Mouse (Mus musculus) limb, embryonic 10.5 days (tissue): ENCODE measurements at regions not wholly inside any gene's neighbourhood (a gene's known extent, or its start where the extent isn't known, plus 50 kb on each side); places are given as distances from the start of the nearest gene placed in this dataset.

ENCODE experiments used
- DNase-seq: peaks from one replicate; pipeline ENCODE4 v3.0.0-alpha.2; 2017; ENCODE audit warnings: low spot score
- H3K27ac ChIP-seq: fragments of 300-500 bp; sonication (generic); 2 replicates; pipeline ENCODE4 v1.5.1; 2016; ENCODE audit warnings: mild to moderate bottlenecking
- H3K27me3 ChIP-seq: fragments of 300-500 bp; sonication (generic); 2 replicates; pipeline ENCODE4 v1.6.1; 2016; ENCODE audit warnings: low read depth, mild to moderate bottlenecking; ENCODE audit not compliant: poor library complexity, severe bottlenecking
- H3K36me3 ChIP-seq: fragments of 300-500 bp; sonication (generic); 2 replicates; pipeline ENCODE4 v1.6.1; 2016; ENCODE audit warnings: mild to moderate bottlenecking, moderate library complexity
- H3K4me1 ChIP-seq: fragments of 300-500 bp; sonication (generic); 2 replicates; pipeline ENCODE4 v1.6.1; 2016
- H3K4me3 ChIP-seq: fragments of 300-500 bp; sonication (generic); 2 replicates; pipeline ENCODE4 v1.5.1; 2016; ENCODE audit warnings: mild to moderate bottlenecking, moderate library complexity
- H3K9me3 ChIP-seq: fragments of 300-500 bp; sonication (generic); replicated peaks from 2 replicates; pipeline ENCODE4 v1.6.1; 2016; ENCODE audit warnings: mild to moderate bottlenecking
- WGBS: fragments of 180-500 bp; shearing (Covaris S2); methylation state at CpG from one replicate; pipeline ENCODE4 v1.1.7; 2016; 5-methylcytosine and 5-hydroxymethylcytosine counted together

DNA sequence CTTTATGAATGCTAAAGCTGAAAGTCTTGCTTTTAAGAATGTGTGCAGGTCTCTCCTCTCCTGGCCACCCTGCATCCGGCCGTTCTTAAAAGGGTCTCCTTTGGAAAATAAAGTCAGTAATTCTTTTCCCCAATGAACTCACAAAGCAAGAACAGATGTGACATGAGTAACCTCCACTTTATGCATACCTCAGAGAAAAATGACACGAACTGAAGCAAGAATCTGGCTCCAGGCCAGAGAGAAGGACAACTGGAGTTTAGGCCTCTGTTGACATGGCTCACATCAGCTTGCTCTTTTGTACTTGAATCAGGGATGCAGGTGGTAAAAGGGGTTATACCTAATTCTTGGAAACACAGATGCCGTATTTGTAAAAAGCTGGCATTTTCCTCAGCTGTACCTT is 368.0 kb upstream of the Pappa start:
- Histone ChIP-seq H3K27ac (no peak overlapping the region), H3K4me3 (no peak overlapping the region), H3K9me3 (no peaks in the 10 kb centered on the region), H3K27me3 (no peaks in the 10 kb centered on the region), H3K36me3 (no peaks in the 10 kb centered on the region), H3K4me1 (no peaks in the 10 kb centered on the region)
- 66% methylated on average over 4 of the region's 4 CpGs for WGBS
- DNase-seq, result no peak

DNA sequence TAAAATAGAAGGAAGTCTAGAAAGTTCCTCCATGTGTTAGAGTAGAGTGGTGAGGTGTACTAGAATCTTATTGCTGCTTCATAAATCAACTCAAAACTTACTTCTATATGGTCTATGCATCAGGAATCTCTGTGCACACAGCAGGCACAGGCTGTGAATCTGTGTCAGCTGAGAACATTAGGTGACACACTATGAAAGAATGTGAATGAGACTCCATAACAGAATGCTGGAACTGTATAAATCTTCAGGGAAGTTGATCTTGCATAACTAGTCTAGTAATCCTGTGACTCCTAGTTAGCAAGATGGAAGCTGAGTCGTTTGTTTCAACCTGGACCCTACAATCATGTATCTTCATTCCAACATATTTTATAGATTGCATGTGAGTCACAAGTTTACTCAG is 355.4 kb upstream of the Pappa start:
- no peak overlapping the region for H3K27ac ChIP-seq
- H3K4me1 ChIP-seq, result no peaks in the 10 kb centered on the region
- no peak overlapping the region for H3K4me3 ChIP-seq
- no peaks in the 10 kb centered on the region for H3K9me3 ChIP-seq
- 81% methylated on average over 1 of the region's 1 CpGs for WGBS
- DNase-seq, result no peak
- no peaks in the 10 kb centered on the region for H3K27me3 ChIP-seq
- no peaks in the 10 kb centered on the region for H3K36me3 ChIP-seq

- no peak overlapping the region for H3K27ac ChIP-seq
- no peaks in the 10 kb centered on the region for H3K9me3 ChIP-seq
- H3K4me1 ChIP-seq, result peaks cover 8% of the 10 kb centered on the region
- H3K4me3 ChIP-seq, result no peak overlapping the region
- no peaks in the 10 kb centered on the region for H3K27me3 ChIP-seq
- no peak for DNase-seq
- H3K36me3 ChIP-seq, result no peaks in the 10 kb centered on the region
- WGBS, result 89% methylated on average over 7 of the region's 7 CpGs
Measured at GRCm38 (mm10) chr4:64803886-64804285, 320.1 kb upstream of the Pappa start.

GRCm38 (mm10) chr4:64804996-64805395 is 319.0 kb upstream of the Pappa start:
- DNase-seq, result no peak
- no peak overlapping the region for H3K27ac ChIP-seq
- H3K36me3 ChIP-seq, result no peaks in the 10 kb centered on the region
- H3K4me3 ChIP-seq, result no peak overlapping the region
- 88% methylated on average over 2 of the region's 2 CpGs for WGBS
- peaks cover 8% of the 10 kb centered on the region for H3K4me1 ChIP-seq
- no peaks in the 10 kb centered on the region for H3K9me3 ChIP-seq
- H3K27me3 ChIP-seq, result no peaks in the 10 kb centered on the region

GRCm38 (mm10) chr4:64807148-64807547 is 316.8 kb upstream of the Pappa start:
- Histone ChIP-seq H3K9me3 (no peaks in the 10 kb centered on the region), H3K4me1 (peaks cover 8% of the 10 kb centered on the region), H3K27ac (0 out of 2 replicates have a peak overlapping the region, but pooled peaks have one; percentile 9), H3K27me3 (no peaks in the 10 kb centered on the region), H3K4me3 (no peak overlapping the region), H3K36me3 (no peaks in the 10 kb centered on the region)
- peak; percentile 32 for DNase-seq
- 88% methylated on average over 1 of the region's 1 CpGs for WGBS

- DNase-seq, result no peak
- Histone ChIP-seq H3K9me3 (no peaks in the 10 kb centered on the region), H3K27ac (no peak overlapping the region)
Measured at GRCm38 (mm10) chr4:64811974-64812373, 312.0 kb upstream of the Pappa start.

DNA sequence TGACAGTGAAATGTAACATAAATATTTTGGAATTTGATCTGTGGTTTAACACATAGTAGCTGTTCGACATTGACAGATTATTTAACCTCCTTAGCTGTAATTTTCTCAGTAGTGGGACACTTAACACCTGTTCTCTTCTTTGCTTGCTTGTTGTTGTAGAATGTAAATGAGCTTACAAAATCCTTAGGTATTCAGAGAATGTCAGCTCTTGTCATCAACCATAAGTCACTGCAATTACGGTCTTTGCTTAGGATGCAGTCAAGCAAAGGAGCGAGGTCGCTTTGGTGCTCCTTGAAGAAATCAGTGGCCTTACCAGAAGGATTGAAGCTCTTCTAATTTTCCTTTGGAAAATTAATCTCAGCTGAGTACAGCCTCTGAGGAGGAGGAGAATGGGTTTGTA is 311.2 kb upstream of the Pappa start:
- Histone ChIP-seq H3K4me1 (no peaks in the 10 kb centered on the region), H3K4me3 (no peak overlapping the region), H3K36me3 (no peaks in the 10 kb centered on the region), H3K27me3 (no peaks in the 10 kb centered on the region), H3K9me3 (no peaks in the 10 kb centered on the region), H3K27ac (no peak overlapping the region)
- DNase-seq, result no peak
- 59% methylated on average over 4 of the region's 4 CpGs for WGBS

More at GRCm38 (mm10) chr4:64811974-64812373, 312.0 kb upstream of the Pappa start:
- Histone ChIP-seq H3K36me3 (no peaks in the 10 kb centered on the region), H3K4me1 (peaks cover 6% of the 10 kb centered on the region), H3K4me3 (no peak overlapping the region), H3K27me3 (no peaks in the 10 kb centered on the region)

GRCm38 (mm10) chr4:64832882-64833281 is 291.1 kb upstream of the Pappa start:
- 55% methylated on average over 2 of the region's 2 CpGs for WGBS
- DNase-seq, result no peak

GRCm38 (mm10) chr4:64874521-64874920 is 249.5 kb upstream of the Pappa start:
- no peaks in the 10 kb centered on the region for H3K27me3 ChIP-seq
- H3K9me3 ChIP-seq, result no peaks in the 10 kb centered on the region
- H3K27ac ChIP-seq, result no peak overlapping the region
- H3K4me1 ChIP-seq, result no peaks in the 10 kb centered on the region
- no peak overlapping the region for H3K4me3 ChIP-seq
- DNase-seq, result no peak
- WGBS, result 81% methylated on average over 2 of the region's 2 CpGs
- no peaks in the 10 kb centered on the region for H3K36me3 ChIP-seq

More at GRCm38 (mm10) chr4:64832882-64833281, 291.1 kb upstream of the Pappa start:
- no peak overlapping the region for H3K4me3 ChIP-seq
- H3K9me3 ChIP-seq, result no peaks in the 10 kb centered on the region
- no peaks in the 10 kb centered on the region for H3K36me3 ChIP-seq
- H3K4me1 ChIP-seq, result no peaks in the 10 kb centered on the region
- no peaks in the 10 kb centered on the region for H3K27me3 ChIP-seq
- no peak overlapping the region for H3K27ac ChIP-seq

- Histone ChIP-seq H3K36me3 (no peaks in the 10 kb centered on the region), H3K4me1 (no peaks in the 10 kb centered on the region), H3K9me3 (no peaks in the 10 kb centered on the region), H3K27ac (no peak overlapping the region), H3K27me3 (no peaks in the 10 kb centered on the region), H3K4me3 (no peak overlapping the region)
- DNase-seq, result no peak
- WGBS, result 96% methylated on average over 1 of the region's 1 CpGs
Measured at GRCm38 (mm10) chr4:64876924-64877323, 247.1 kb upstream of the Pappa start.

GRCm38 (mm10) chr4:64897935-64898334 is 226.0 kb upstream of the Pappa start:
- Histone ChIP-seq H3K4me1 (no peaks in the 10 kb centered on the region), H3K27ac (no peak overlapping the region), H3K27me3 (no peaks in the 10 kb centered on the region), H3K9me3 (no peaks in the 10 kb centered on the region), H3K4me3 (no peak overlapping the region), H3K36me3 (no peaks in the 10 kb centered on the region)
- no peak for DNase-seq
- WGBS, result 94% methylated on average over 3 of the region's 3 CpGs

- Histone ChIP-seq H3K9me3 (no peaks in the 10 kb centered on the region), H3K4me1 (no peaks in the 10 kb centered on the region), H3K27ac (no peak overlapping the region), H3K27me3 (no peaks in the 10 kb centered on the region), H3K4me3 (no peak overlapping the region), H3K36me3 (no peaks in the 10 kb centered on the region)
- DNase-seq, result no peak
- WGBS, result 81% methylated on average over 5 of the region's 5 CpGs
Measured at GRCm38 (mm10) chr4:64901091-64901845, 222.7 kb upstream of the Pappa start.

DNA sequence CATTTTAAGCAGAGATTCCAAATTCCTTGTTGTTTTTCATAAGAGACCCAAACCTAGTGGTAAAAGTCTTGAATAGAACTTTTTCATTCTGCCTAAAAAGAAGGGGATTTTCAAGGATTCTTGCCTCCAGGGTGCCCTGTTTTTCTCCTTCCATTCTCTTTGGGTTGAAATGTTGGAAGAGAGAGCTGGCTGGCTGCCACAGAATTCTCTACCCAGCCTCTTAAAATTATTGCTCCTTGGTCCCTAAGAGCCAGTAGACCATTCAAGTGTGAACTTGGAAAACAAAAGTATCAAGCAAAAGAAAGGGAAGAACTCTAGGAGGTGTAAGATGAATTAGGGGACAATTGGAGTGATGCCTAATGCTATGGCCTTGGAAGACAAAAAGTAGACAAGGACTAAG is 200.2 kb upstream of the Pappa start:
- H3K27ac ChIP-seq, result no peak overlapping the region
- H3K36me3 ChIP-seq, result no peaks in the 10 kb centered on the region
- H3K4me1 ChIP-seq, result peaks cover 3% of the 10 kb centered on the region; the same call in 1 of the 2 replicates
- DNase-seq, result no peak
- H3K27me3 ChIP-seq, result no peaks in the 10 kb centered on the region
- H3K9me3 ChIP-seq, result no peaks in the 10 kb centered on the region
- H3K4me3 ChIP-seq, result no peak overlapping the region

GRCm38 (mm10) chr4:64928553-64928952 is 195.4 kb upstream of the Pappa start:
- H3K27ac ChIP-seq, result no peak overlapping the region
- DNase-seq, result no peak
- H3K36me3 ChIP-seq, result no peaks in the 10 kb centered on the region
- H3K9me3 ChIP-seq, result no peaks in the 10 kb centered on the region
- no peak overlapping the region for H3K4me3 ChIP-seq
- H3K27me3 ChIP-seq, result no peaks in the 10 kb centered on the region
- peaks cover 4% of the 10 kb centered on the region; the same call in 1 of the 2 replicates for H3K4me1 ChIP-seq
- 76% methylated on average over 2 of the region's 2 CpGs for WGBS
